In genomic region chr1:87186261-87187036, GRCm38 (mm10) we compare ENCODE assay signal across 8 mouse cellular contexts. TPM values are rescaled to one million over a fixed set of nuclear protein-coding genes. Genes with fewer than 3 reads are reported as not detected.
A peak's percentile ranks its signal among the peaks of the same experiment; 100 is the strongest.
DNase-seq lines count a peak whose midpoint lies in the region; ATAC-seq and TF ChIP-seq lines count a peak whose summit lies in the region.

No protein-coding gene starts in this region.

- intact Hi-C loops in heart, postnatal 25 days (cut with DNase I) = loop anchor here (1.0 to 5.0 kb wide), 4 partner anchors 12 to 569 kb away; no protein-coding TSS in a partner anchor

- no peak for TF ChIP-seq EP300 in liver, postnatal 0 days (IDR thresholded peaks at IDR 0.05; ENCODE audit: low read depth)

- 2% methylated on average over 54 of the region's 54 CpGs for WGBS in heart, embryonic 13.5 days
- 1% methylated on average over 54 of the region's 54 CpGs for WGBS in forebrain, embryonic 16.5 days
- WGBS in liver, postnatal 0 days (ENCODE audit: insufficient replicate concordance) = 1% methylated on average over 40 of the region's 54 CpGs

- no peak for DNase-seq in heart, postnatal 25 days (ENCODE audit: low spot score)
- peak; percentile 57 for DNase-seq in ZHBTc4 (ENCODE audit: low read depth, low spot score)
- no peak for DNase-seq in liver, postnatal 0 days
- no peak for DNase-seq in spleen, adult 18-20 months
- DNase-seq in retina, postnatal 1 day = no peak
- no peak for DNase-seq in layer of hippocampus, adult 9-10 months (ENCODE audit: low spot score)

- H3K4me3 ChIP-seq in heart, embryonic 13.5 days = peak overlapping the region; percentile 60
- peak overlapping the region; percentile 58 for H3K4me3 ChIP-seq in forebrain, embryonic 16.5 days (replicated peaks; ENCODE audit: low read length)
- peak overlapping the region; percentile 51 for H3K4me3 ChIP-seq in liver, postnatal 0 days (ENCODE audit: low read depth, low read length)

- no peaks in the 10 kb centered on the region for H3K36me3 ChIP-seq in heart, embryonic 13.5 days
- no peaks in the 10 kb centered on the region for H3K36me3 ChIP-seq in forebrain, embryonic 16.5 days (ENCODE audit: control insufficient read depth, insufficient read depth)
- no peaks in the 10 kb centered on the region for H3K36me3 ChIP-seq in liver, postnatal 0 days (replicated peaks; ENCODE audit: insufficient read depth, low read length)

- H3K27me3 ChIP-seq in heart, embryonic 13.5 days (replicated peaks) = peaks cover 98% of the 10 kb centered on the region
- H3K27me3 ChIP-seq in forebrain, embryonic 16.5 days (replicated peaks; ENCODE audit: control insufficient read depth, insufficient read depth, low read length) = peaks cover 17% of the 10 kb centered on the region
- H3K27me3 ChIP-seq in liver, postnatal 0 days (ENCODE audit: insufficient read depth, low read length) = peaks cover 46% of the 10 kb centered on the region

- no peak for TF ChIP-seq CTCF in liver, postnatal 0 days (IDR thresholded peaks at IDR 0.05; ENCODE audit: low read depth)

- H3K9me3 ChIP-seq in heart, embryonic 13.5 days = no peaks in the 10 kb centered on the region
- no peaks in the 10 kb centered on the region for H3K9me3 ChIP-seq in forebrain, embryonic 16.5 days (ENCODE audit: control insufficient read depth, low read length)
- H3K9me3 ChIP-seq in liver, postnatal 0 days (ENCODE audit: low read length) = no peaks in the 10 kb centered on the region

- no peak overlapping the region for H3K27ac ChIP-seq in heart, embryonic 13.5 days (replicated peaks)
- H3K27ac ChIP-seq in forebrain, embryonic 16.5 days (ENCODE audit: low read length) = no peak overlapping the region
- no peak overlapping the region for H3K27ac ChIP-seq in liver, postnatal 0 days (ENCODE audit: low read depth)

- H3K4me2 ChIP-seq in heart, embryonic 13.5 days = peak overlapping the region; percentile 91
- H3K4me2 ChIP-seq in forebrain, embryonic 16.5 days (ENCODE audit: low read length) = peak overlapping the region; percentile 96
- peak overlapping the region; percentile 83 for H3K4me2 ChIP-seq in liver, postnatal 0 days (ENCODE audit: low read depth, low read length)

- no peak for ATAC-seq in heart, embryonic 13.5 days (ENCODE audit: extremely low read depth, insufficient number of reproducible peaks, low FRiP score, low TSS enrichment)
- ATAC-seq in forebrain, embryonic 16.5 days = peak; percentile 53
- ATAC-seq in liver, postnatal 0 days = peak; percentile 34; the same call in 1 of the 2 replicates

- H3K4me1 ChIP-seq in heart, embryonic 13.5 days = peaks cover 13% of the 10 kb centered on the region
- H3K4me1 ChIP-seq in forebrain, embryonic 16.5 days (replicated peaks; ENCODE audit: control insufficient read depth, insufficient read depth, low read length) = peaks cover 20% of the 10 kb centered on the region
- H3K4me1 ChIP-seq in liver, postnatal 0 days (ENCODE audit: insufficient read depth) = peaks cover 8% of the 10 kb centered on the region

- H3K9ac ChIP-seq in heart, embryonic 13.5 days = peak overlapping the region; percentile 78
- H3K9ac ChIP-seq in forebrain, embryonic 16.5 days (replicated peaks; ENCODE audit: low read depth, low read length) = peak overlapping the region; percentile 64
- peak overlapping the region; percentile 27; the same call in 1 of the 2 replicates for H3K9ac ChIP-seq in liver, postnatal 0 days (replicated peaks)

RNA-seq across cellular contexts. Expression of gene Prss56, which starts 3.3 kb away (rescaled TPM):
- polyA plus RNA-seq in heart, embryonic 13.5 days (2015; fragmentation: Nextera tagmentation; extraction: Ambion mirVana) = 0.11 TPM in 1 of 2 replicates, not detected in the other
- not detected for total RNA-seq in heart, postnatal 25 days (2021)
- polyA plus RNA-seq in forebrain, embryonic 16.5 days (2015; fragmentation: Nextera tagmentation; extraction: Ambion mirVana) = 2.8 and 3.1 TPM in 2 replicates
- not detected in 2 replicates for polyA plus RNA-seq in liver, postnatal 0 days (2015; fragmentation: Nextera tagmentation; extraction: Ambion mirVana)

RNA-seq across cellular contexts. Expression of gene Chrnd, which starts 4.0 kb away (rescaled TPM):
- polyA plus RNA-seq in heart, embryonic 13.5 days (2015; fragmentation: Nextera tagmentation; extraction: Ambion mirVana) = not detected in 2 replicates
- not detected for total RNA-seq in heart, postnatal 25 days (2021)
- polyA plus RNA-seq in forebrain, embryonic 16.5 days (2015; fragmentation: Nextera tagmentation; extraction: Ambion mirVana) = not detected in 2 replicates
- polyA plus RNA-seq in liver, postnatal 0 days (2015; fragmentation: Nextera tagmentation; extraction: Ambion mirVana) = 0.04 TPM in 1 of 2 replicates, not detected in the other

RNA-seq across cellular contexts. Expression of gene Chrng, which starts 18.0 kb away (rescaled TPM):
- polyA plus RNA-seq in heart, embryonic 13.5 days (2015; fragmentation: Nextera tagmentation; extraction: Ambion mirVana) = 0.67 and 1.2 TPM in 2 replicates
- not detected for total RNA-seq in heart, postnatal 25 days (2021)
- not detected in 2 replicates for polyA plus RNA-seq in forebrain, embryonic 16.5 days (2015; fragmentation: Nextera tagmentation; extraction: Ambion mirVana)
- polyA plus RNA-seq in liver, postnatal 0 days (2015; fragmentation: Nextera tagmentation; extraction: Ambion mirVana) = 0.19 TPM in 1 of 2 replicates, not detected in the other

RNA-seq across cellular contexts. Expression of gene Eif4e2, which starts 27.3 kb away (rescaled TPM):
- polyA plus RNA-seq in heart, embryonic 13.5 days (2015; fragmentation: Nextera tagmentation; extraction: Ambion mirVana) = 120 and 123 TPM in 2 replicates
- total RNA-seq in heart, postnatal 25 days (2021) = 10 to 100 TPM; 47.5 to 52.2 TPM
- 88.1 and 93.6 TPM in 2 replicates for polyA plus RNA-seq in forebrain, embryonic 16.5 days (2015; fragmentation: Nextera tagmentation; extraction: Ambion mirVana)
- polyA plus RNA-seq in liver, postnatal 0 days (2015; fragmentation: Nextera tagmentation; extraction: Ambion mirVana) = 84.7 and 91.7 TPM in 2 replicates

RNA-seq across cellular contexts. Expression of gene Ecel1, which starts 30.1 kb away (rescaled TPM):
- 0.79 and 1.0 TPM in 2 replicates for polyA plus RNA-seq in heart, embryonic 13.5 days (2015; fragmentation: Nextera tagmentation; extraction: Ambion mirVana)
- not detected for total RNA-seq in heart, postnatal 25 days (2021)
- 13.4 and 25.3 TPM in 2 replicates for polyA plus RNA-seq in forebrain, embryonic 16.5 days (2015; fragmentation: Nextera tagmentation; extraction: Ambion mirVana)
- polyA plus RNA-seq in liver, postnatal 0 days (2015; fragmentation: Nextera tagmentation; extraction: Ambion mirVana) = 0.16 and 0.32 TPM in 2 replicates

Comparison
In these comparisons a context has a peak if more than half of its experiments do, and no peak if none do; other contexts are left out.
1. H3K9ac ChIP-seq: peak in every context shown above with its lines; median percentile 78 in heart, embryonic 13.5 days; 64 in forebrain, embryonic 16.5 days; 27 in liver, postnatal 0 days.